Mouse (Mus musculus) liver, embryonic 14.5 days (tissue): ENCODE measurements around the gene Epc2.

Experiments
- CTCF ChIP-seq: IDR thresholded peaks from 2 replicates; pipeline ENCODE4 v1.5.1; 2016; ENCODE audit warnings: antibody characterized with exemption, low read depth, control low read depth
- EP300 ChIP-seq: IDR thresholded peaks from 2 replicates; pipeline ENCODE4 v1.6.1; 2016; ENCODE audit warnings: antibody characterized with exemption, low read depth

DNA sequence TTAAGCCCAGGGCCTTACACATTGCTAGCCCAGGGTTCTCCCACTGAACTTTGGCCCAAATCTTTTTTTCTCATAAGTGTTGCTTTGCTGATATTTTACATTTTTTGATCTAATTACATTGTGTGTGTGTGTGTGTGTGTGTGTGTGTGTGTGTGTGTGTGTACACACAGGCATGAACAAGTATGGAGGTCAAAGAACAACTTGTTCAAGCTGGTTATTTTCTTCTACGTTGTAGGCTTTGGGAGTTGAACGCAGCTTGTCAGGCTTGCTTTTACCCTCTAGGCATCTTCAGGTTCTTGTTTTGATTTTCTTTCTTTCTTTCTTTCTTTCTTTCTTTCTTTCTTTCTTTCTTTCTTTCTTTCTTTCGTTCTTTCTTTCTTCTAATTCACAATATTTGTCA, 19.9 kb downstream of the Epc2 start:
- TF ChIP-seq CTCF = no peak
- no peak for TF ChIP-seq EP300
